Mouse (Mus musculus): ENCODE measurements around the gene Mgat4a.
A peak's percentile ranks its signal among the peaks of the same experiment; 100 is the strongest.
"Not testable (repeated sequence)": the region's sequence is repeated elsewhere in the genome, so short reads cannot be mapped to it uniquely, and the experiment has no call there.

Mgat4a gene

GRCm38 (mm10) chr1:37531654-37532532 is 8.9 kb downstream of the Mgat4a start:
- DNase-seq, result no peak

- DNase-seq, result peak; percentile 23
Observed at GRCm38 (mm10) chr1:37530061-37530460, 10.8 kb downstream of the Mgat4a start.

- DNase-seq, result no peak
Observed at GRCm38 (mm10) chr1:37526257-37526656, 14.6 kb downstream of the Mgat4a start.

GRCm38 (mm10) chr1:37524669-37525068 is 16.1 kb downstream of the Mgat4a start:
- DNase-seq, result no peak

GRCm38 (mm10) chr1:37524122-37524521 is 16.7 kb downstream of the Mgat4a start:
- DNase-seq, result not testable (repeated sequence)

- DNase-seq, result not testable (repeated sequence)
Observed at GRCm38 (mm10) chr1:37523548-37523947, 17.3 kb downstream of the Mgat4a start.

- no peak for DNase-seq
Observed at GRCm38 (mm10) chr1:37522101-37522500, 18.7 kb downstream of the Mgat4a start.

- DNase-seq, result no peak
Observed at GRCm38 (mm10) chr1:37518791-37519190, 22.0 kb downstream of the Mgat4a start.

GRCm38 (mm10) chr1:37518124-37518720 is 22.6 kb downstream of the Mgat4a start:
- peak; percentile 18 for DNase-seq

- DNase-seq, result no peak
Observed at GRCm38 (mm10) chr1:37512961-37513431, 27.8 kb downstream of the Mgat4a start.

- peak; percentile 48 for DNase-seq
Observed at GRCm38 (mm10) chr1:37512109-37512640, 28.6 kb downstream of the Mgat4a start.

GRCm38 (mm10) chr1:37510193-37510592 is 30.6 kb downstream of the Mgat4a start:
- DNase-seq, result no peak

GRCm38 (mm10) chr1:37509437-37509836 is 31.4 kb downstream of the Mgat4a start:
- DNase-seq, result no peak

GRCm38 (mm10) chr1:37505348-37505730 is 35.5 kb downstream of the Mgat4a start:
- DNase-seq, result no peak

GRCm38 (mm10) chr1:37504716-37505347 is 36.0 kb downstream of the Mgat4a start:
- peak; percentile 18 for DNase-seq

- no peak for DNase-seq
Observed at GRCm38 (mm10) chr1:37503656-37504055, 37.2 kb downstream of the Mgat4a start.

GRCm38 (mm10) chr1:37502354-37502753 is 38.5 kb downstream of the Mgat4a start:
- no peak for DNase-seq

GRCm38 (mm10) chr1:37500723-37501122 is 40.1 kb downstream of the Mgat4a start:
- DNase-seq, result peak; percentile 21

GRCm38 (mm10) chr1:37499395-37499794 is 41.4 kb downstream of the Mgat4a start:
- DNase-seq, result not testable (repeated sequence)

- DNase-seq, result no peak
Observed at GRCm38 (mm10) chr1:37498911-37499310, 41.9 kb downstream of the Mgat4a start.

GRCm38 (mm10) chr1:37496591-37497280 is 44.1 kb downstream of the Mgat4a start:
- DNase-seq, result no peak

GRCm38 (mm10) chr1:37495698-37496321 is 45.0 kb downstream of the Mgat4a start:
- no peak for DNase-seq

All from lung, postnatal 14 days (tissue).